Mouse (Mus musculus) MN1 (cell line): ENCODE results near the gene Ifnab.

Source experiments
- DNase-seq: peaks from one replicate; pipeline ENCODE4 v3.0.0-alpha.2; 2016; ENCODE audit warnings: low spot score

Ifnab gene

GRCm38 (mm10) chr4:88691259-88691658 lies at the start of gene Ifnab:
Gene Ifnab (minus strand): TSS chr4:88691359.
- no peak for DNase-seq

DNA sequence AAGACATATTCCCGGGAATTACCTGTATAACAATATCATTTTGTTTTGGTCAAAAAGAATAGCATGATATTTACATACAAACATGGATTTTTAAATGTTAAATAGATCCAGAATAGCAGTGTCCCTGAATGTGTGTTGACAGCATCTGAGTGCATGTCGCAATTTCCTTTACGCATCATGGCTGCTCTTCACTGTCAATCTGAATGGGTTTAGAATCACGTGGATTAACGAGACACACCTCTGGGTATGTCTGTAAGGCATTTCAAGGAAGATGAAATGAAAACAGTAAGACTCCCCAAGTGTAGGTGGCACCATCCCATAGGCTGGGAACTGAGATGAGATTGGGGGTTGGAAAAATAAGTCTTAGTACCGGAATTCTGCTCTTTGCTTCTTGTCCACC lies 47.9 kb upstream of the Ifnab start:
- DNase-seq: no peak

GRCm38 (mm10) chr4:88738480-88738879 lies 47.3 kb upstream of the Ifnab start:
- DNase-seq: peak; percentile 60

DNA sequence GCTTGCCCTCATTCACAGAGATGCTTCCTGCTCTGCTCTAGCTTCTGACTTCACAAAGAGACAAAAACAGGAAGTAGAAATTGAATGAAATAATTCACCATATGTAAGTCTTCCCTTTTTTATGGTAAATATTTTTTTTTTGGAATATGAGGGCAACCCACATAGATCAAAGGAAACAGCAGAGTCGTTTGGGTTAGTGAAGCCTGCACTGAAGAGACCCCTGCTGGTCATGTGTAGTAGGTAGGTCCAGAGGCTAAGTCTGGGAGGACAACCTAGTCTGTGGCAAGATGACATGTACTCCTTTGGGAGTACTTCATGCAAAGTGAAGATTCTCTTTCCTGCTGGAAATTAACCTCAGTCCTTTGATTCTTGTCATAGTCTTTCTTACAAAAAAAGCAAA lies 36.2 kb upstream of the Ifnab start:
- peak; percentile 40 for DNase-seq

DNA sequence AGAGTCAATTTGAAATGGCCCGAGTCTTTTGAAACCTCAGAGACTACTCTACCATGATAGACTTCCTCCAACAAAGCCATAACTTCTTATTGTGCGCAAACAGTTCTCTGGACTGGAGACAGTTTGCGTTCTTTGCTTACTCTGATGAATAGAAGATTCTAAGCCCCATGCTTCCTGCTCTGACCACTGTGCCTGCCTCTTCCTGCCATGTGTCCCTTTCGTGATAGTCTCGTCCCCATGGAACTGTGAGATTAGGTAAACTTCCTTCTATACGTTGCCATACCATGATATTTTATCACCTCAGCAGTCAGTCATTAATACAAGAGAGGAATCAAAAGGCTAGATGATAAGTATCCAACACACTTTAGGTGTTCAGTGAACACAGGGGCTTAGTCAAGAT lies 35.6 kb upstream of the Ifnab start:
- no peak for DNase-seq

DNA sequence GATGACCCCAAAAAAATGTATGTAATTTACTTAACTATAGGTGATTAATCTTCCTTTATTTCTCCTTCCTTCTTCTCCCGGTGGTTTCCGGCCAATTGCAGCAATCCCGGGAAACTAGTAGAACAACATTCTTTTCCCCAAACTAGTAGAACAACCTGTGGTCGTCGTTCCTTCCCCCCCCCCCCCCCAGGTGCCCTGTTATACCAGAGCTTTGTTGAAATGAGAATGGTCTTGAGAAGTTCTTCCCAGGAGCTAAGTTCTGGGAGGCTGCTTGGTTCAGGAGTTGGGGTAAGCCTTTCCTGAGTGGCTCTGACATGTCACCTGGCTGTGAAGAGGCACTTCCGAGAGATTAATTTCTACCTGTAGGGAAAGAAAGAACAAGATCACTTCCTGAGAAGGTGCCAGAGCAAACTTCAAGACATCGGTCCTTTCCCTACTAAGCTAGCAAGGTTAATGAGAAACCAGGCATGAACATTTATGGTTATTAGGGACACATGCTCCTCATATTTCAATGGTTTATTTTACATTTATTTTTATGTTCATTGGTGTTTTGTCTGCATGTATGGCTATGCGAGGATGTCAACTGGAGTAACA lies 32.4 kb upstream of the Ifnab start:
- DNase-seq: no peak

DNA sequence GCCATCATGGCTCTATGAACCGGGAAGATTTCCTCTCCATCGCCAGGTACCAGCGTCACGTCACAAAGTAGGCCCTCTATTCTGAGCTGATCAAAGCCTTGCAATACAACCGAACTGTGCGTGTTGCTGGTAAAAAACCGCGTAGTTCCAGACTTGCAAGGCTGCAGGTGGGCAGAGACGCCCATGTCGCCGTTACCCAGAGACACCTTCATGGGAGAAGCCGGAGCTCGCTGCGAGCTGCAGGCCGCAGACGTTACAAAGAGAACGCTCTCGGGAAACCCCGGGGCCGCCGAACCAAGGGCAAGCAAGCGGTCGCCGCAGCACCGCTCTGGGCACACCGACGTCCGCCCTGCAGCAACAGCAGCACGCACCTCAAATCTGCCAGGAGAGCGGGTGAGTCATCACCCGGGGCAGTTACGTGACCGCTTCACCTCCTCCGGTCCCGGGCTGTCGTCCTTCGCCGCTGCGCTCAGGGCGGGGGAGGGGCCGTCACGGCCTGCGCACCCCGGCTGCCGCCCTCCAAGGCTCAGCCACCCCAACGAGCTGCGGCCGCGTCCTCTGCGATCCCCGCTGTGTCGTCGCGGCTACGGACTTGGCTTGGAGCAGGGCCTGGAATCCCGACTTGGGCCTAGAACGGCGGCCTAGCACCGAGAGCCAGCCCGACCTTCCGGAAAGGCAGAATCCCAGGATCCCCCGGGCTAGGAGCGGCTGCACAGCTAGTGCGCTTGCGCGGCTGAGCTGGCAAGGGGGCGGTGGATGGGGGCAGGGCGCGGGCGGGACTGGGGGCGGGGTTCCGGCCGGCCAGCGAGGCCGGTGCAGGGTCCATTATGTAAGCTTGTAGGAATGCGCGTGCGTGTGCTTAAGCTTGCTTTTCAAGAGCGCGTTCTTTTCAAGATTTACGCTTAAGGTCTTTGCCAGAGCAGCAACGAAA lies 30.9 kb upstream of the Ifnab start, which contains the start of the genes Gm26566 and Klhl9:
Gm26566 (plus strand) TSS at position 15 of the 931 bp plus-strand sequence.
Klhl9 (minus strand) TSS at position 675 of the 931 bp plus-strand sequence.
- DNase-seq: peak; percentile 90

DNA sequence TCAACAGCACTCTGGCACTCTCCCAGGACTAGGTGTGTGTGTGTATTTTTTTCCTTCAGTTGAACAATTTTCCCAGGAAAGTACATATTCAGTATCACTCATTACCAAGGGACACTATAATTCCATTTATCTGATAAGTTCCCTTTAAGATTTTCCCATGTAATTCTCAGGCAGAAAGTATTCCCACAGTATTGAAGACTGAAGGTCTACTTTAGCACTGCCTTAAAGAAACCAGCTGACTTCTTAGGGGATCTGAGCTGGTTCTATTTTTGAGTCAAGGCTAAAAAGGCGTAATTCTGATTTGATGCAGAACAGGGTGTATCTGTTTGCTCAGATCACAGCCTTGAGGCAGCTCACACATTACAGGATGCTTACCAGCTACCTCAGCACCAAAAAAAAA lies 27.6 kb upstream of the Ifnab start:
- DNase-seq: no peak

- DNase-seq: peak; percentile 16
These were observed 23.9 kb upstream of the Ifnab start for GRCm38 (mm10) chr4:88715059-88715458.

- peak; percentile 23 for DNase-seq
These were observed 23.1 kb upstream of the Ifnab start for GRCm38 (mm10) chr4:88714281-88714680.

- no peak for DNase-seq
These were observed 16.1 kb upstream of the Ifnab start for GRCm38 (mm10) chr4:88707128-88707826.

- no peak for DNase-seq
These were observed 14.8 kb upstream of the Ifnab start for GRCm38 (mm10) chr4:88705924-88706323.

- DNase-seq: no peak
These were observed 8.1 kb upstream of the Ifnab start for GRCm38 (mm10) chr4:88699301-88699700.

DNA sequence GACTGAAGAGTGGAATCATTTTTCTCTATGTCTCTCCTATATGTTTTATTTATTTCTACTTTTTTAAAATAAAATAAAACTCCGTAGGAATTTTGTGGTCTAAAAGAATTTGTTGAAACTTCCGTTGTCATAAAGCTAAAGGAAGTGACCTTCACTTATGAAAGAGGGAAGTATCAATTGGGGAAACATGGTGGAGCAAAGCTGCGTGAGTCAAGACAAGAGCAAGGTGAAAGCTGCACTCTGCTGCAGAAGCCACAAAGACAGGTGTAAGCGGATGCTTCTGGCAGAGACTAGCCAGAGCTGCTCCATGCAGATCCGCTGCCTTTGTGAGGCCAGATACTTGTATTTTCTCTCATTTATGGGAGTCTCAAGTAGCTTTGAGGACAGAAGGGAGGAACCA lies 7.6 kb upstream of the Ifnab start:
- no peak for DNase-seq

GRCm38 (mm10) chr4:88697753-88698152 lies 6.6 kb upstream of the Ifnab start:
- no peak for DNase-seq

DNA sequence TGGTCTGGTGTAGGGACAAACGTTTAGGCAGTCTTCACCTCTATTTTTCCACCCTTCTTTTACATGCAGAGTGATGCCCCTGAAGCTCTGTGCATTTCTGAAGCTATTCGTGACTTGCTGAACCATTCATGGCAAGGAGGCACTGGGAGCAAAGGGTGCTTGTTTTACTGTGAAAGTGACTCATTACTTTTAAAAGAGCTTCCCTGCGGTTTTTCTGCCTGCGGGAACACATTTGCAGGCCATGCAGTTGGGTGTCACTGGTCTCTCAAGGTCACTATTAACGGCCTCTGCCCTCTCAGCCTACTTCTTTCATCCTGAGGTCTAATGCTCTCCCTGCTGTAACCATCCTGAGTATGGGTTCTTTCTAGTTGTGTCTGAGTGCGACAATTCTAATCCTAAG lies 5.9 kb upstream of the Ifnab start:
- DNase-seq: no peak

- DNase-seq: peak; percentile 78
These were observed 5.2 kb upstream of the Ifnab start for GRCm38 (mm10) chr4:88696237-88696884.

GRCm38 (mm10) chr4:88693392-88693791 lies 2.2 kb upstream of the Ifnab start:
- DNase-seq: no peak

GRCm38 (mm10) chr4:88692537-88692936 lies 1.4 kb upstream of the Ifnab start:
- no peak for DNase-seq

DNA sequence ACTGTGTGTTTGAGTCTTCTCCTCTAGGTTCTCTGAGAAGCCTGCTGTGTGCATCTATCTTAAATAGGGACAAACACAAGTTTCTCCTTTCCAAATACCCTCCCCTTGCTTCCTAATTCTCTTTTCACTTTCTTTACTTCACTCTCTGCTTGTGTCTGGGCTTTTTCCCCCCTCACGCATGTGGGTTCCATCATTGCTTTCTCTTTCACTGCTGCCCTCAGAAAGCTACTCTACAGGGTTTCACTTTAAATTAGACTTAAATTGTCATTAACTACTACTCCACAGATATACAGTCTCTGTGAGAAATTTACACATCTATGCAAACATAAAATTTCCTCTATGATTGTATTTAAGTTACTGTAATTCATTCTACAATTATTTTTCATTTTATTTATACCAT lies 7.3 kb downstream of the Ifnab start, which contains the start of gene Ifna2:
Ifna2 (minus strand) TSS at position 101 of the 400 bp plus-strand sequence.
- no peak for DNase-seq

DNA sequence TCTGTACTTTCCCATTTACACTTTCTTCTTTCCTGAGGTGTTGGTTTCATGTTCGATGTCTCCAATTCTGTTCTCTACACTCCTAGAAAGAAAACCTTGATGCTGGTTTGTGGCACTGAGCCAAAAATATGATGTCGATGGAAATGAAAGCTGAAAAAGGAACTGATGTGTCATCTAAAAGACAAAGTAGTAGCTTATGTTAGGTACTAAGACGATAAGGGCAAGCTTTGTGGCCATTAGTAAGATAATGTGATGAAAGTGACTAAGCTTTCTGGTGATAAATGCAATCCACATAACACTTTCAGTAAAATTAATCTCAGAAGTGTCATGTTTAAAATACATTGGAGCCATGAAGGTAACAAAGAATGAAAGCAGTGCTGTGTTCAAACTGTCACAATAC lies 9.8 kb downstream of the Ifnab start:
- no peak for DNase-seq

GRCm38 (mm10) chr4:88680362-88680761 lies 10.8 kb downstream of the Ifnab start:
- peak; percentile 9 for DNase-seq
